Mouse (Mus musculus) layer of hippocampus, adult 11-12 months (tissue): ENCODE measurements around the gene Lrrc51.
A peak's percentile ranks its signal among the peaks of the same experiment; 100 is the strongest.
"Not testable (repeated sequence)": the region's sequence is repeated elsewhere in the genome, so short reads cannot be mapped to it uniquely, and the experiment has no call there.

ENCODE experiments used
- DNase-seq: peaks from one replicate; pipeline ENCODE4 v3.0.0; 2022; ENCODE audit warnings: low spot score

Lrrc51 gene

DNA sequence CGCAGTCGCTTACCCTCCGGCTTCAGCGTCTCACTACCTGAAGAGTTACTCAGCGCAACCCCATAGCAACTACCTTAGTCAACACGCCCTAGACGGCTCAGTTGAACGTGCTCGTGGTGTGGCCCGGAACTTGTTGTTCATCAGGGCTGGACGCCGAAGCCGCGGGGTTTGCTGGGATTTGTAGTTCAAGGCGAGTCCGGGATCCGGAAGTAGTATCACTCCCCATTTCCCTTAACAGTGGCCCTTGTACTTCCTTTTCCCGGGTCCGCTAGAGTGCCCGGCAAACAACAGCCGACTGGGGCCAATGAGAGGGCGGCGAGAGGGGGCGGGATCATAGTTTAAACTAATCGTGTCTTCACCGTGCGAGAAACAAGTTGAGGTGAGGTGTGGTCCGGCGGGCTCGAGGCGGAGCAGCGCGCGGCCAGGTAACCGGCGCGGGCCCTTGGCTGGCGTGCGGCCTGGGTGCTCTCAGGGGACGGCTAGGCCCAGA is at the start of gene Lrrc51, which contains the start of gene Numa1:
Lrrc51 (minus strand) TSS at position 145 of the 490 bp plus-strand sequence.
Numa1 (plus strand) TSS at position 361 of the 490 bp plus-strand sequence.
- DNase-seq: peak; percentile 96

DNA sequence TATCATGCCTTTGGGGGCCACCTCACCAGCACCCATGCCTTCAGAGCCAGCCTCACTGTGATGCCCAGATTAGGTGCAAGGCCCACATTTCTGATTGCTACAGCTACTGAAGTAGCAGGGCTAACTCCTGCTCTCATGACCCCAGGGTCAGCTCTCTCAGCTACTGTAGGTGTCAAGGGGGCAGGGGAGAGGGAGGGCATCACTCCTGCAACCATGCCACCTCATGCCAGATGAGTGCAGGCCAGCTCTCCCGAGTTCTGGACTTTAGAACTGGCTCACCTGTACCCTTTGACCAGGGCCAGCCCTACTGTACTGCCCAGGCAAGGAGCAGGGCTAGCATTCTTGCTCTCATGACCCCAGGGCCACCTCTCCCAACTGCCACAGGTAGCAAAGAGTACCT is 49.0 kb upstream of the Lrrc51 start:
- DNase-seq: no peak

DNA sequence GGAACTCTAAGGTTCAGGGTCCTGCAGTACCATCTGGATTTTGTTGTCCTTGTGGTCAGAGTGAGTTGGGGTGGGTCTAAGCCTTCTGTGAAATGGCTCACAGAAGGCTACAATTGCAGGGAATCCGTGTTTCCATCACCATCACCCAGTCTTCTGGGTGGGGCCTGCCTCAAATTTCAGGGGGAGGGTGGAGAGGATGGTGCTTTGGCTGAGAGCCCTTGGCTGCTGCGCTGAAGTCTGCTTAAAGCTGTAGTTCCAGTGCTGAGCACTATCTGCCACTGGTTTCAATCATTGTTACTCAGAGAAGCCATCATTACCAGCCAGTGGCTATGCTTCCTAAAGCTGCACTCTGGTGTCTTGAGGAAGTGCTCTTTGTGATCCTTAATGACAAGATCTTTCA is 40.8 kb upstream of the Lrrc51 start:
- DNase-seq: no peak

DNA sequence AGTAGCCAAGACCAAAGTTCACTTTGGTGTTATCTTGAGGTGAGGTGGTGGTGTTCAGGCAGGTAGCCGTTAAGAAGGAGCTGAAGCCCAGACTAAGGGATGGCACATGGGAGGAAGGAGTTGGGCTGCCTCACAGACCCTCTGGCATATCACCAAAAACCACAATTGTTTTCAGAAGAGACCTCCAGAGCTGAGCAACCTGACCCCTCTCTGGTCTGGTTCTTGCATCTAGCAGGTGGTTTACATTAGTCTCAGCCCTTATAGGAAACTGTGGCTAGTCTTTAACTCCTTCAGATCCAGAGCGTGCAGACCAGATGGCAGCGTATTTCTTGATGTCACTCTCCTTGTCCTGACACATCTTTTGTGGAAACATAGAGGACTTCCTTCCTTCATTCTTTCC is 40.0 kb upstream of the Lrrc51 start:
- no peak for DNase-seq

DNA sequence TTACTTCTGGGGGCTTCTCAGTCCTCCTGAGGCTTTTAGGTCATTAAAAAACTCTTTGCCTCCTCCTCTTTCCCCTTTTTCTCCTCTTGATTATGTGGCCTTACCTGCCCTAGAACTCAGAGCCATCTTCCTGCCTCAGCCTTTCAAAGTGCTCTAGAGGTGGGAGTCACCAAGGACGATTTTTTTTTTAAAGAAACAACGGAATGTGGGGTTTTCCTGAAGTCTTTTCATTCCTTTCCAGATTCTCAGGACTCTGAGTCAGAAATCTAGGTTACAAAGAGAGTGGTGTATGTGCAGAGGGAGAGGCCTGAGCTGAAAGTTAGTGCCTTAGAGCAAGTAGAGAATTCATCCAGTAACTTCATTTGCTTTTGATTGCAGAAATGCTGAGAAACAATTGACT is 38.0 kb upstream of the Lrrc51 start:
- no peak for DNase-seq

DNA sequence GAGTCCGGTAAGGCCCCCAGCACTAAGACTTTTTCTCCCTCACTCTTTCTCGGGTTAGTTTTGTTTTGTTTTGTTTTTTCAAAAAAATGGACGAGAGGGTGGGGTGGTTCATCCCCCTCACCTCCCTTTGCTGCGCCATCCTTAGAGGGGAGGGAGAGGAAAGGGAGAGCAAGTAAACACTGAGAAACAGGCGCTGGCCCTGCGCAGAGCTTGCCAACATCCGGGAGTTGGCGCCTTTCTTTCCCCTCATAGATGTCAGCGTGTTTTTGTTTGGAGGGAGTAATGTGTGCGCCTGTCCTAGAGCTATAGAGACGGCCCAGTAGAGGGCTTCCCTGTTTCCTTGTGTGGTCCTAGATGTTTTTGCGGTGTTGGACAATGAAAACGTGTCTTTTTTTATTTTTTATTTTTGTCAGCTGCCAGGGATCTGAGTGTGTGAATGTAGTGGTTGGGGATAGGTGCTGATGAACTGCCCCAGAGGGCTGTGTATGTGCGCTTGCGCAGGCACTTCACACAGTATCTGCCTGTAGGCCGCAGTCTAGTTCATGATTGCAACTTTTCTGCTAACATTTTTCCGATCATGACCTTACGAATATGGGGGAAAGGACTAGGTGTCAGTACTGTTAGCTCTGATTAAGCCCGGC is 37.2 kb upstream of the Lrrc51 start:
- peak; percentile 79 for DNase-seq

DNA sequence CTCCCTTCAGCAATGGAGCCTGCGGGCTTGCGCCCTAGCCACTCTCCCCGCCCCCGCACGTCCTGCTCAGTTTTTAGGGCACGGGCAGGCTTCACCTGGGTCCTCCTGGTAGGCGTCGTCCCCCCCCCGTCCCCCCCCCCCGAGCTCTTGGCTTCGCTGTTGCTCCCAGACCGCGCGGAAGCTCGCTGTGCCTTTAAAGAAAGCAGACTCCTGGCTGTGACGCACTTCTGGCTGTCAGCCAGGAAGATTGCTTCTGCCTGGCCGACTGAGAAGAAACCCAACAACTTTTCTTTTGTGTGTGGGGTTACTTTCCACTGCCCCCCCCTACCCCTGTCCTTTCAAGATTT is 36.7 kb upstream of the Lrrc51 start:
- peak; percentile 92 for DNase-seq

DNA sequence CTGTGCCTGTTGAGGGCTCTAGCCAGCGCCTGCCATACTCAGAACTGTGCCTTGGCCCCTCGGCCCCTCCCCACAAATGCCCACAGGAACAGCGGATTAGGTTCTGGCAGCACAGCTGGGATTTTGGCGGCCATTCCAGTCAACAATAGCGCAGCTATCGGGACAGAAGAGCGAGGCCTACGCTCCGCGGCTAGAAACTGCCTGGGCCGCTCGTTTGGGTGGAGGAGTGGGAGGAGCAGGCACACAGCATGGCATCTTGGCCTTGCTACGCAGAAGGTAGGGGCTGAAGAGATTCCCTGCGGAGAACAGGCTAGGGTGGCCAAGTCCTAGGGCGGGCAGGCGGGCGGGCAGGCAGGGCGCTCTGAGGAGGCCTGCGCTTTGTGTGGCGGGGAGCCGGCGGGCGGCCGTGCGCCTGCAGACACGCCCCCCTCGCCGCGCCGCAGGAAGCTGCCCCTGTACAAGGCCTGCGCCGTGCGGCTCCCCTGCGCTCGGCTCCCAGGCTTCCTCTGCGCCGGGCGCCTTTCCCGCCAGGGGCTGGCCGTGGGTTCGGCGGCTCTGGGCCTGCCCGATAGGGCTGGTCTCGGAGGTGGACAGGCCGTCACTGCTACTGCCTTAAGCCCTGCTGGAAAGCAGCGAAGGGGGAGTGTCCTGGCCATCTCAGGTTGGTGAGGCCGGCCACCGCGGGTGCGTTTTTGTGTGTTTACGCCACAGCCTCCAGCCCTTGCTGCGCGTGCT is 36.2 kb upstream of the Lrrc51 start:
- DNase-seq: peak; percentile 86

DNA sequence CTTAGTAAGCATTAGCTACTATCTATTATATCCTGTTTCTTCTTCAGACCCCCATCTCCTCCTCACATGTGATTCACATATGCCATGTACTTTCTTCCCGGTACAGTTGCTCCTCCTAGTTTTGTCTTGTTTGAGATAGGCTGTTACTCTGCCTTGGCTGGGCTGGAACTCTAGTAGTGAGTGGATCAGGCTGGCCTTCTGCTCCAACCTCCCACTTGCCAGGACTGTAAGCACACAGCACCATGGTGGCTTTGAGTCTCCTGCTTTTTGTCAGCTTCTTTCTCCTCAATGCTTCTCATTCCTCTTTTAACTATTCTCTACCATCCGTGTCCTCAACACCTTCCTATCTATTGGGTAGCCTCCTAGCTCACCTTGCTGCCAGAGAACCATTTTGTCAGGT is 35.1 kb upstream of the Lrrc51 start:
- no peak for DNase-seq

DNA sequence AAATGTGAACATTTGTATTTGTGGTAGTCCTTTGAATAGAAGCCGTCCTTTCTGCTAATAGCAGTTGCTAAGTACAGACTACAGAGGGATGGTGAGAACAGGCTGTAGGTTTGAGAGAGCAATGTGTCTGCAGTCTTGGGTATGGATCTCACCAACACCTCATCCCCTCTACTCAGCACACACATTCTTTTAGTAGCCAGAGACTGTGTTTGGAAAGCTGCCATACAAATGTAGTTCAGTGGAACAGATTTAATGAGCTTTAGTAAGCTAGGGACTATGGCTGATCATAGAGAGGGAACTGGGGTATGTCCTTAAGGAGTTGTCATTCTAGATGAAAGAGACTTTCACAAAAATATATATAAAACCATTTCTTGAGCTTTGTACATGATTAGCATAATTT is 33.6 kb upstream of the Lrrc51 start:
- DNase-seq: no peak

DNA sequence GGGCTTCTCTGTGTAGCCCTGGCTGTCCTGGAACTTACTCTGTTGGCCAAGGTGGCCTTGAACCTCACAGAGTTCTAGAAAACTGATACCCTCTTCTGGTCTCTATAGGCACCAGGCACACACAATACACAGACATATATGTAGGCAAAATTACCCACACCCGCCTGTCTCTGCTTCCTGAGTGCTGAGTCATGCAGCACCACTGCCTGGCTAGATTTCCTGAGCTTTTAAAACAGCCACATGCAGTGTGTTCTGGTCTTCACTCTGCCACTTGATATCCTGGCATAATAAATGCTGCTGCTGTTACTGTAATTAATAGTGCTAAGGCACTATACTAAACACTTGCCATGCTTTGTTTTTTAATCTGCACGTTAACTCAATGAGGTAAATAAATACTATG is 31.9 kb upstream of the Lrrc51 start:
- no peak for DNase-seq

DNA sequence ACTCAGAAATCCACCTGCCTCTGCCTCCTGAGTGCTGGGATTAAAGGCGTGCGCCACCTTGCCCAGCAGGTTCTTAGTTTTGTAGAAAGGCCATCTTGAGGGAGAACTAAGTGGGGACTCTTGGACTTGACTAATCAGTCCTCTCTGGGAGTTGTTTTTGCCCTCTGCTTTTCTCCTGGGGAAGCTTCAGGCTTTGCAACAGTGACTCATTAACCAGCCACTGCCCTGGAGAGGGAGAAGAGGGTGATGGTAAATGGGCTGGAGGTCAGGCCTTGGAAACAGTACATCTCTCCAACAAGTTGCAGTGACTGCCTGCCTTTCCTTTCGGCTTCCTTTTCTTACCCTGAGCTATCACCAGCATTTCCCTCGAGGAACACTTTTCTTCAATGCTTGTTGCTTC is 30.9 kb upstream of the Lrrc51 start:
- no peak for DNase-seq

DNA sequence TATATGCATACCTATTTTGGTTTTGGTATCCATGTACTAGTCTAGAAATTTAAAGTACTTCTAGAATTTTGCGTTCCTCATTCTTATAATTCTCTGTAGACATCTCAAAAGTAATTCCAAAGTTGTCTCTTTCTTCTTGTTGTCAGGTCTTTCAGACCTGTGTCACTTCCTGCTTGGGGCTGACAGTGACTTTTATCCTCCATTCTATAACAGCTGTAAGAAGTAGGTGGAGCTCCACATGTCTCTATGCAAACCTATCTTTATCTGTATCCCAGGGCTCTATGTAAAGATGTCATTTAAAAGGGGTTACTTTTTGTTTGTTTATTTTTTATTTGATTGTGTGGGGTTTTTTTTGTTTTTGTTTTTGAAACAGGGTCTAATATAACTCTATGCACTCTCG is 29.9 kb upstream of the Lrrc51 start:
- DNase-seq: no peak

DNA sequence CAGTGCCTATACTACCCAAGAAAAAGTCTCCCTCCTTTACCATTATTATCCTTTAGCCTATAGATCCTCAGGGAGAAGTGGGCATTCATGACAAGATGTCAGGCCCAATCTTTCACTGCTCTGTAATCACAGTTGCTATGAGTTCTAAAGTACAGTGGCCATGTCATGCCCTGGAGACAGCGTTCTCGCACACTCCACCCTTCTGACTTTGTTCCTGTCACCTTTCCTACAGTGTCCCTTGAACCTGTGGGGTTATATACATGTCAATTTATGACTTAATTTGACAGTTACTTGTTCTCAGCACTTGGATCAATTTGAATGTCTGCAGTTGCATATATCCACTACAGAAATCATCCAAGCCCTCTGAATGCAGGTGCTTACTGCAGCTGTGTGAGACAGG is 29.1 kb upstream of the Lrrc51 start:
- no peak for DNase-seq

DNA sequence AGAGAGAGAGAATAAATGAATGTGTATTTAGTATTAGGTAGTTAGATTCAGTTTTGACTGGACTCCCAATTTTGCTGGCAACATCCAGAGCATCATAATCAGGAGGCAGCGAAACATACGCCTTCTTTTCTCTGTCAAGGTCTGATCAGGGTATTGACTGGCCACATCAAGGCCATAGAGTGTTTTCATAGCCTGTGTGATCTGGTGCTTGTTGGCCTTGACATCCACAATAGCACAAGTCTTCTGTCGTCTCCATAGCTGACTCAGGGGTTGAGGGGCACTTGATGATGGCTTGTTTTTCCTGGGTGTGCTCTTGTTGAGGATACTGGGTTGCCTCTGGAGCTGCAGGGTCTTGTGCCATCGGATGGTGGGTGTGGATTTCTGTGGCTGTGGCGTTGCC is 23.2 kb upstream of the Lrrc51 start:
- no peak for DNase-seq

DNA sequence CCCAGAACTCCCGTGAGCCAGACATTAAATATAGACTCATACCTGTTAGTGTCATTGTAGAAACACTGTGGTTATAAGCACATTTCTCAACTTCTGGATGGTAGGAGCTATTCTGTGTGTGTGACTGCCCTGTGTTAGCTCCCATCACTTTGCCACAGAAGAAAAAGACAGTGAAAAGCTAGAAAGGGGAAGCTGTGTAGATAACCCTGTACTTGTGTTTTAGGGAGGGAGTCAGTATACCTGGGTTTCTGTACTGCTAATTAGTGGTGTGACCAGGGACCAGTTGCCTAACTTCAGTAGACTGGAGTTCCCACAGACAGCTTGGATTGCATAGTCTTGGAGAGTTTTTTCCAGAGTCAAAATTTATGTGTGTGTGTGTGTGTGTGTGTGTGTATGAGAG is 22.8 kb upstream of the Lrrc51 start:
- DNase-seq: no peak

DNA sequence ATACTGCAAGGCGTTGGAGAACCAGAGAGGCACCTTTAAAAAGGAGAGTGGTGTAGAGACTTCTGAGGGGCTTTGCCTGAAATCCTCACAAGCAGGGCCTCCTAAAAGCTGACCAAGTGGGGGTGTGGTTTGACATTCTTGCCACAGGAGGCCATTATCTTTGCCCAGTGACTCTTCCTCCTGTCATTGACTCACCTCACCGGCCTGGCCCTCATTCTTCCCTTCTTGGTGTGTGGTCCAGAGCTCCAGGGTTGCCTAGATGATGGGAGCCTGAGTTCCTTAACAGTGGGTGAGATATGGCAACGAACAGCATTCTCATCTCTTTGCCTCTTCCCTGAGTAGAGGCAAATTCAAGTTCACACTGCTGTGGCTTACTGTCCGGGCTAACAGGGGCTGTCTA is 22.2 kb upstream of the Lrrc51 start:
- no peak for DNase-seq

DNA sequence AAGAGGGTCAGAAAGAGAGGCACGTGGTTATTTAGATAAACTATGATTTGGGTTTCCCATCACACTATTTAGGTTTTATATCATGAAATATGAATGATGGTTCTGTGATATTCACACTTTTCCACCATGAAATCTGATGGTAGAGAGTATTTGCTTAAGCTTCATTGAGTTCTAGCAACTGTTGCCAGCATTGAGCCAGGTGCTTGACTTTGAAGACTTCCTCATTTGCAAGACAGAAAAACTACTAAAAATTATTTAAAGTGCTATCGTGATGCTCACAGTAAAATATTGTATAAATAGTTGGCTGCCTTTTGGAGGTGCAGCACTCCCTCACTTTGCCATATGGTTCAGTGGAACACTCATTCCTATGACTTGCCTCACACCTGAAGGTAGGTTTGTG is 21.6 kb upstream of the Lrrc51 start:
- DNase-seq: no peak

DNA sequence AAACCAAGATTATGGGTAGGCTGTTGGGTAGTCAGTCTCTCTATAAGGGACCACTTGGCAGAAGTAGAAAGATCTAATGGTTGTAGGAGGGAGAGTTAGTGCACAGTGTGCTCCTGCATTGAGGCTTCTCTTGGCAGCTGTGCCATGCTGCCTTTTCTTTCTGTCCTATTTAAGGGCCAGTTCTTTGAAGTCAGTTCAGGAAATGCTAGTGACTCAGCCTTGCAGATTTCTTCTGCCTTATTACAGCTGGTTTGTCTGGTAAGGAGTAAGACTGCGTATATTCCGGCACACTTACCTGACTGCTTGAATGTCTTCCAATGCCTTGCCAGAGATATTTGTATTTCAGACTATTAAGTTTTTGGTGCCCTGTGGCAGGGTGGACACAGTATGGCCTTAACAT is 20.5 kb upstream of the Lrrc51 start:
- DNase-seq: no peak

DNA sequence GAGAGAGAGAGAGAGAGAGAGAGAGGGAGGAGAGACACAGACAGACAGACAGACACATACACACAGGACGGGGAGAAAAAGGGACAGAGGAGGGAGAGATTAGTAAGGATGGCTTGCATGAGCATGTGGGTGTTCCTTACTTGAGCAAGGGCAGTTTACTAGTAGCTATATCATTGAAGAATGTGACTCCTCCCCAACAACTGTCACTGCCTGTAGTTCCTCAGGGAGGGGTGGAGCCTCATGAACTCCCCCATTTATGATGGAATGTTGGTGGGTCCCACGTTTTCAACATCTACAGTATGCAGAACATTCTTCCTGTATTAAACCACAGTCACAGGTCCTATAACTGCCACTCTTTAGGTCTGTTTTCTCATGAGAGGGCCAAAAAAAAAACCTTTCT is 18.4 kb upstream of the Lrrc51 start:
- no peak for DNase-seq

DNA sequence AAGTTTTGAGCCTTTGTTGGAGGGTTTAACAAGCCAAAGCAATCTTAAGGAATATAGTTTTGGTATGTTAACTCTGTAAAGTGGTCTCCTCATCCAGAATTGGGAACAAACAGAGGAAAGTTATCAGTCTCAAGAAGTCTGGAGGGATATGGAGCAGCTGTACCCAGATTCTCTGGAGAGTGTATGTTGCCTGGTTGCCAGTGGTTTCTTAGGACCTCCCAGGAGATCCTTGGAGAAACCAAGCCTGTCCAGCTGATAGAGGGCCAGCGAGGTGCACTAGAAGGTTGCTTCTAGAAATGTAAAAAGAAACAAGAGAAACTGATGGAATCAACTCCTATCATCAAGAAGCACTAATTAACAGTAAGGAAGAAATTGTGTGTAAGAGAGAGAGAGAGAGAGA is 18.0 kb upstream of the Lrrc51 start:
- no peak for DNase-seq

DNA sequence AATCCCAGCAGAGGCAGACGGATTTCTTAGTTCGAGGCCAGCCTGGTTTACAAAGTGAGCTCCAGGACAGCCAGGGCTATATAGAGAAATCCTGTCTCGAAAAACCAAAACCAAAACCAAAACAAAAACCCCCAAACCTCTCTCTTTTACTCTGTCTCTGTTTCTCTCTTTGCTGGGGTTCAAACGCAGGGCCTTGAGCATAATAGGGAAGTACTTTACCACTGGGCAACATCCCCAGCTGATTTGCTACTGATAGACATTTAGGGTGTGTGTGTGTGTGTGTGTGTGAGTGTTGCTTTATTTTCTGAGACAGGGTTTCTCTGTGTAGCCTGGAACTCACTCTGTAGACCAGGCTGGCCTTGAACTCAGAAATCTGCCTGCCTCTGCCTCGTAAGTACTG is 15.3 kb upstream of the Lrrc51 start:
- DNase-seq: not testable (repeated sequence)

DNA sequence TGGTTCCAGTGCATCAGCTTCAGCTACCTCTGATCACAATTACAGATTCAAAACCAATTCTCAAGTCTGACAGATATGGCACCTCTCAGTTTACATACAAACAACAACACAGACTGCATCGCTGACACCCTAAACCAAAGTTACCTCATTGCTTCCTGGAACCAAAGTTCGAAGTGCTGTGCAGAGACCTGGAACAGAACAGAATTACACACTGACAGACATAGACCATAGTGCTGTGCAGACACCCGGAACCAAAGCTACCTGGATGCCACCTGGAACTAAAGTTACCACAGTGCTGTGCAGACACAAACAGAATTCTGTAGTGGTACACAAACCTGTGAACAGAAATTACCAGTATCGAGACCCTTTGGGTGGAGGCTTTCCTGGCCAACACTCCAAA is 6.1 kb upstream of the Lrrc51 start:
- no peak for DNase-seq

DNA sequence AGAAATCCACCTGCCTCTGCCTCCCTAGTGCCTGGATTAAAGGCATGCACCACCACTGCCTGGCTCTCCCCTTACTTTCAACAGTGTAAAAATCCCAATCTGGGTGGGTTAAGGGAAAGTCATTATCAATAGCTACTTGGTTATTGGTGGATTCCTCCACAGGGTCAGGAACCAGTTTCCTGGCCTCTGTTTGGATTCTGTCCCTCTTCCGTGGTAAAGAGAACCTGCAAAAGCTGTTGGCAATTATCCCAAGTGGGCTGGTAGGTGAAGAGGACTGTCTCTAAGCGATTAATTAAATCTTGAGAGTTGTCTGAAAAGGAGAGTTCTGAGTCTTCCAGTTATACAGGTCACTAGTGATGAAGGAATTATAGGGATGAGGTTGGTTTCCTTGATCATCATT is 4.7 kb upstream of the Lrrc51 start:
- no peak for DNase-seq
